Mouse (Mus musculus) liver, adult 2 months (tissue): ENCODE measurements around the gene Dhrs4. TPM values are rescaled to one million over a fixed set of nuclear protein-coding genes. Genes with fewer than 3 reads are reported as not detected.
A peak's percentile ranks its signal among the peaks of the same experiment; 100 is the strongest.

Source experiments
- DNase-seq: peaks from one replicate; pipeline ENCODE4 v3.0.0-alpha.2; 2011; ENCODE audit warnings: low read depth, low spot score; ENCODE audit errors: extremely low read depth
- H3K27ac ChIP-seq: fragments of 200-500 bp; replicated peaks from 2 replicates; pipeline ENCODE4 v1.5.1; 2012; ENCODE audit warnings: low read depth, mild to moderate bottlenecking, control low read depth, inconsistent platforms, low read length; ENCODE audit not compliant: insufficient read depth
- H3K27me3 ChIP-seq: fragments of 200-500 bp; 2 replicates; pipeline ENCODE4 v1.6.1; 2012; ENCODE audit warnings: mild to moderate bottlenecking, moderate library complexity, low read length, inconsistent platforms; ENCODE audit not compliant: control insufficient read depth, insufficient read depth
- H3K36me3 ChIP-seq: fragments of 200-500 bp; 2 replicates; pipeline ENCODE4 v1.6.1; 2012; ENCODE audit warnings: low read length, inconsistent platforms; ENCODE audit not compliant: control insufficient read depth, insufficient read depth
- H3K4me1 ChIP-seq: fragments of 200-500 bp; 2 replicates; pipeline ENCODE4 v1.6.1; 2011; ENCODE audit warnings: low read length; ENCODE audit not compliant: control insufficient read depth, insufficient read depth
- H3K4me3 ChIP-seq: fragments of 200-500 bp; 2 replicates; pipeline ENCODE4 v1.5.1; 2011; ENCODE audit warnings: low read depth, mild to moderate bottlenecking, control low read depth, low read length, moderate library complexity; ENCODE audit not compliant: insufficient read depth
- H3K79me2 ChIP-seq: fragments of 200-500 bp; 2 replicates; pipeline ENCODE4 v1.6.1; 2012; ENCODE audit warnings: inconsistent platforms, mild to moderate bottlenecking, low read length, moderate library complexity; ENCODE audit not compliant: control insufficient read depth, insufficient read depth
- H3K9ac ChIP-seq: fragments of 200-500 bp; 2 replicates; pipeline ENCODE4 v1.6.1; 2012; ENCODE audit warnings: low read depth, mild to moderate bottlenecking, control low read depth, inconsistent platforms, low read length
- CTCF ChIP-seq: fragments of 200-500 bp; IDR thresholded peaks from 2 replicates; pipeline ENCODE4 v1.5.1; 2011; ENCODE audit warnings: low read depth, low read length, control low read depth
- POLR2A ChIP-seq: fragments of 200-500 bp; IDR thresholded peaks from 2 replicates; pipeline ENCODE4 v1.6.1; 2011; ENCODE audit warnings: low read length, control low read depth; ENCODE audit not compliant: insufficient read depth; ENCODE audit errors: extremely low read depth
- WGBS: fragments of 180-500 bp; shearing (Covaris S2); methylation state at CpG from one replicate; pipeline ENCODE4 v1.1.7; 2018; 5-methylcytosine and 5-hydroxymethylcytosine counted together
- polyA plus RNA-seq: library from polyadenylated mRNA; depleted of rRNA; stranded (reverse); fragments of >200 nt; gene quantifications from 2 replicates; pipeline ENCODE4 v1.2.3, GENCODE M21; 2012; rRNA removed
- total RNA-seq: library from RNA; depleted of rRNA; stranded (reverse); fragments of >200 nt; gene quantifications from 2 replicates; pipeline ENCODE4 v1.2.3, GENCODE M21; 2014; rRNA removed

The Dhrs4 gene
- total and polyA plus RNA-seq, 2 experiments: 111 to 120 TPM

- Histone ChIP-seq H3K27me3 (peaks cover 10% of the 10 kb centered on the region), H3K79me2 (no peaks in the 10 kb centered on the region), H3K27ac (no peak within 1 kb of the TSS), H3K36me3 (no peaks in the 10 kb centered on the region), H3K9ac (no peak within 1 kb of the TSS), H3K4me1 (peaks cover 4% of the 10 kb centered on the region; the same call in 1 of the 2 replicates), H3K4me3 (no peak within 1 kb of the TSS)
- 55% methylated on average over 8 of the region's 8 CpGs for WGBS
- TF ChIP-seq POLR2A (no peak), CTCF (no peak)
- no peak for DNase-seq
These were observed 46.2 kb downstream of the Dhrs4 start, which contains the start of gene Nrl for GRCm38 (mm10) chr14:55524785-55525184. TSS of gene Nrl (minus strand) at chr14:55524981.

GRCm38 (mm10) chr14:55526674-55527073 is 48.1 kb downstream of the Dhrs4 start:
- no peaks in the 10 kb centered on the region for H3K79me2 ChIP-seq
- H3K27me3 ChIP-seq: no peaks in the 10 kb centered on the region; the same call in 1 of the 2 replicates
- no peak for DNase-seq
- H3K4me1 ChIP-seq: no peaks in the 10 kb centered on the region
- no peak overlapping the region for H3K9ac ChIP-seq
- H3K27ac ChIP-seq: no peak overlapping the region
- TF ChIP-seq POLR2A: no peak
- 73% methylated on average over 2 of the region's 2 CpGs for WGBS
- no peak overlapping the region for H3K4me3 ChIP-seq
- no peaks in the 10 kb centered on the region for H3K36me3 ChIP-seq

GRCm38 (mm10) chr14:55527940-55528339 is 49.4 kb downstream of the Dhrs4 start:
- Histone ChIP-seq H3K4me1 (no peaks in the 10 kb centered on the region), H3K4me3 (no peak overlapping the region), H3K36me3 (no peaks in the 10 kb centered on the region), H3K27ac (no peak overlapping the region), H3K9ac (no peak overlapping the region), H3K27me3 (no peaks in the 10 kb centered on the region; the same call in 1 of the 2 replicates), H3K79me2 (no peaks in the 10 kb centered on the region)
- DNase-seq: peak; percentile 86
- TF ChIP-seq POLR2A (no peak), CTCF (no peak; the same call in 1 of the 2 replicates)
- 15% methylated on average over 3 of the region's 3 CpGs for WGBS

GRCm38 (mm10) chr14:55536116-55536745 is 57.7 kb downstream of the Dhrs4 start:
- DNase-seq: no peak
- Histone ChIP-seq H3K4me1 (no peaks in the 10 kb centered on the region), H3K27ac (no peak overlapping the region), H3K36me3 (no peaks in the 10 kb centered on the region), H3K4me3 (no peak overlapping the region), H3K79me2 (no peaks in the 10 kb centered on the region), H3K9ac (no peak overlapping the region), H3K27me3 (no peaks in the 10 kb centered on the region)
- TF ChIP-seq CTCF: peak; percentile 83
- TF ChIP-seq POLR2A: no peak
- 64% methylated on average over 6 of the region's 6 CpGs for WGBS

Other genes starting within 250 kb of the Dhrs4 start
- 0.09 and 0.13 TPM in 2 replicates for gene Carmil3, start 11.9 kb downstream of the Dhrs4 start, total RNA-seq
- 0.29 and 0.36 TPM in 2 replicates for gene Carmil3, start 11.9 kb downstream of the Dhrs4 start, polyA plus RNA-seq
- gene Cpne6, start 31.7 kb downstream of the Dhrs4 start, total RNA-seq: not detected in 2 replicates
- not detected in 2 replicates for gene Cpne6, start 31.7 kb downstream of the Dhrs4 start, polyA plus RNA-seq
- gene Nrl, start 46.2 kb downstream of the Dhrs4 start, total RNA-seq: not detected in 2 replicates
- not detected in 2 replicates for gene Nrl, start 46.2 kb downstream of the Dhrs4 start, polyA plus RNA-seq
- 1.2 and 3.2 TPM in 2 replicates for gene Pck2, start 61.5 kb downstream of the Dhrs4 start, total RNA-seq
- gene Pck2, start 61.5 kb downstream of the Dhrs4 start, polyA plus RNA-seq: 2.4 and 7.3 TPM in 2 replicates
- gene Dcaf11, start 81.2 kb downstream of the Dhrs4 start, total RNA-seq: 305 and 330 TPM in 2 replicates
- gene Dcaf11, start 81.2 kb downstream of the Dhrs4 start, polyA plus RNA-seq: 263 and 363 TPM in 2 replicates
- not detected in 2 replicates for gene A730061H03Rik, start 81.6 kb downstream of the Dhrs4 start, total RNA-seq
- 0.42 and 0.62 TPM in 2 replicates for gene A730061H03Rik, start 81.6 kb downstream of the Dhrs4 start, polyA plus RNA-seq
- 3.8 and 7.5 TPM in 2 replicates for gene Fitm1, start 96.9 kb downstream of the Dhrs4 start, total RNA-seq
- 45.7 and 60.2 TPM in 2 replicates for gene Fitm1, start 96.9 kb downstream of the Dhrs4 start, polyA plus RNA-seq
- 78.5 and 94.2 TPM in 2 replicates for gene Psme1, start 99.4 kb downstream of the Dhrs4 start, total RNA-seq
- gene Psme1, start 99.4 kb downstream of the Dhrs4 start, polyA plus RNA-seq: 46.9 and 59.9 TPM in 2 replicates
- 32.7 and 36.1 TPM in 2 replicates for gene Emc9, start 106.5 kb downstream of the Dhrs4 start, total RNA-seq
- 46.8 and 57.2 TPM in 2 replicates for gene Emc9, start 106.5 kb downstream of the Dhrs4 start, polyA plus RNA-seq
- 110 and 142 TPM in 2 replicates for gene Psme2, start 112.4 kb downstream of the Dhrs4 start, total RNA-seq
- 55.9 and 56.9 TPM in 2 replicates for gene Psme2, start 112.4 kb downstream of the Dhrs4 start, polyA plus RNA-seq
- gene Rnf31, start 113.0 kb downstream of the Dhrs4 start, total RNA-seq: 4.9 and 8.0 TPM in 2 replicates
- gene Rnf31, start 113.0 kb downstream of the Dhrs4 start, polyA plus RNA-seq: 15.4 and 20.4 TPM in 2 replicates
- 21.1 and 24.2 TPM in 2 replicates for gene Irf9, start 124.8 kb downstream of the Dhrs4 start, total RNA-seq
- gene Irf9, start 124.8 kb downstream of the Dhrs4 start, polyA plus RNA-seq: 36.8 and 45.0 TPM in 2 replicates
- gene Rec8, start 139.3 kb downstream of the Dhrs4 start, total RNA-seq: 0.34 and 0.46 TPM in 2 replicates
- 0.54 and 2.3 TPM in 2 replicates for gene Rec8, start 139.3 kb downstream of the Dhrs4 start, polyA plus RNA-seq
- gene Ipo4, start 157.2 kb downstream of the Dhrs4 start, total RNA-seq: 16.8 and 32.6 TPM in 2 replicates
- gene Ipo4, start 157.2 kb downstream of the Dhrs4 start, polyA plus RNA-seq: 42.0 and 53.0 TPM in 2 replicates
- gene Gm49378, start 159.1 kb downstream of the Dhrs4 start, total RNA-seq: 1.1 and 2.1 TPM in 2 replicates
- gene Gm49378, start 159.1 kb downstream of the Dhrs4 start, polyA plus RNA-seq: 7.0 and 7.9 TPM in 2 replicates
- 46.5 and 62.0 TPM in 2 replicates for gene Tm9sf1, start 165.0 kb downstream of the Dhrs4 start, total RNA-seq
- gene Tm9sf1, start 165.0 kb downstream of the Dhrs4 start, polyA plus RNA-seq: 66.3 and 70.4 TPM in 2 replicates
- gene Tssk4, start 171.4 kb downstream of the Dhrs4 start, total RNA-seq: 0.09 and 0.47 TPM in 2 replicates
- 0.18 and 0.24 TPM in 2 replicates for gene Tssk4, start 171.4 kb downstream of the Dhrs4 start, polyA plus RNA-seq
- 10.1 and 10.3 TPM in 2 replicates for gene Mdp1, start 181.8 kb downstream of the Dhrs4 start, total RNA-seq
- 9.8 and 10.5 TPM in 2 replicates for gene Mdp1, start 181.8 kb downstream of the Dhrs4 start, polyA plus RNA-seq
- gene Gmpr2, start 193.2 kb downstream of the Dhrs4 start, total RNA-seq: 13.1 and 14.9 TPM in 2 replicates
- gene Gmpr2, start 193.2 kb downstream of the Dhrs4 start, polyA plus RNA-seq: 9.9 and 11.6 TPM in 2 replicates
- 94.7 and 99.4 TPM in 2 replicates for gene Nedd8, start 193.4 kb downstream of the Dhrs4 start, total RNA-seq
- 209 and 225 TPM in 2 replicates for gene Nedd8, start 193.4 kb downstream of the Dhrs4 start, polyA plus RNA-seq
- gene Tinf2, start 203.1 kb downstream of the Dhrs4 start, total RNA-seq: 7.7 and 8.5 TPM in 2 replicates
- gene Tinf2, start 203.1 kb downstream of the Dhrs4 start, polyA plus RNA-seq: 8.1 and 8.2 TPM in 2 replicates
- gene Tgm1, start 235.2 kb downstream of the Dhrs4 start, total RNA-seq: 7.9 and 8.4 TPM in 2 replicates
- 22.8 and 24.2 TPM in 2 replicates for gene Tgm1, start 235.2 kb downstream of the Dhrs4 start, polyA plus RNA-seq
- 28.7 and 31.5 TPM in 2 replicates for gene Rabggta, start 243.5 kb downstream of the Dhrs4 start, total RNA-seq
- gene Rabggta, start 243.5 kb downstream of the Dhrs4 start, polyA plus RNA-seq: 64.0 and 65.1 TPM in 2 replicates